Mouse (Mus musculus): Measurements from ENCODE around the gene Pard3. TPM values are rescaled to one million over a fixed set of nuclear protein-coding genes. Genes with fewer than 3 reads are reported as not detected.
A peak's percentile ranks its signal among the peaks of the same experiment; 100 is the strongest.

Gene Pard3
- polyA plus RNA-seq, 1 experiment from 2014 or later: 33.4 TPM

DNA sequence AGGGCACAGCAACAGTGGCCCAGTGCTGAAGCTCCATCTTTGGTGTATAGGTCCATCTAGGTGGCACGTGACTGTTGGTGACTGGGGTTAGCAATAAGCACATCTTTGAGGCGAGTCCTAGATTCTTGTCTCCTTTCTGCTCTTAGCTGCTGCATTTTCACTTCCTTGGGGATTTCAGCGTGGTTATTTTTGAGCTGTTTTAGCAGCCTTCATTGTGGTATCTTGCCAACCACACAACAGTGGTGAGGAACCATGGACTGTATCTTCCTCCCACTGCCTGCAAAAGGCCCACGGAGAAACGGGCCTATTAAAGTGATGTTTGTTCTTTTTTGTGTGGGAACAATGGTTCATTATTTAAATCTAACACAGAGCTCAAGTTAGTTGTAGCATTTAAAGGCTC, 363.2 kb downstream of the Pard3 start:
- Histone ChIP-seq H3K9me3 (no peaks in the 10 kb centered on the region), H3K4me3 (no peak overlapping the region), H3K27ac (replicated peaks) (no peak overlapping the region), H3K4me1 (peaks cover 10% of the 10 kb centered on the region; the same call in 1 of the 2 replicates), H3K36me3 (replicated peaks) (peaks cover 25% of the 10 kb centered on the region), H3K27me3 (replicated peaks; ENCODE audit: low read depth, poor library complexity, severe bottlenecking) (no peaks in the 10 kb centered on the region)
- DNase-seq (ENCODE audit: low spot score): no peak
- 70% methylated on average over 5 of the region's 5 CpGs for WGBS

DNA sequence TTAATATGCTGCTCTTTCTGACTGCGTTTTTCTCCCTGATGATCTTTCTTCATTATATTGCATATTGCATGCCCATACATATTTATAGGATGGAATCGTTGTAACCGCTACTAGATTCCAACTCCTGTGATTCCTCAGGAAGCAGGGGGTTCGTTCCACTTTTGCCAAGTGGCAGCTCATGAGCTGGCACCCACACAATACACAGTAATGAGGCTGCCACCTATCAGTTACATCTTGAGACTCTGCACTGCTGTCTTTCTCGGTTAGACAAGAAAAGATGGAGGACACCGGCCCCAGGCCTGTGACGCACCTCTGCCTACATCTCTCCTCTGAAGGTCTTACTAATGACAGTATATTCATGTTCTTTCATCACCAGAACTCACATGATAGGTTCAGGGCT, 364.3 kb downstream of the Pard3 start:
- DNase-seq (ENCODE audit: low spot score): no peak
- H3K27me3 ChIP-seq (replicated peaks; ENCODE audit: low read depth, poor library complexity, severe bottlenecking): no peaks in the 10 kb centered on the region
- no peak overlapping the region for H3K4me3 ChIP-seq
- 0 out of 2 replicates have a peak, but pooled peaks cover 5% of the 10 kb centered on the region for H3K4me1 ChIP-seq
- H3K9me3 ChIP-seq: no peaks in the 10 kb centered on the region
- peaks cover 25% of the 10 kb centered on the region for H3K36me3 ChIP-seq (replicated peaks)
- WGBS: 90% methylated on average over 7 of the region's 7 CpGs
- no peak overlapping the region for H3K27ac ChIP-seq (replicated peaks)

DNA sequence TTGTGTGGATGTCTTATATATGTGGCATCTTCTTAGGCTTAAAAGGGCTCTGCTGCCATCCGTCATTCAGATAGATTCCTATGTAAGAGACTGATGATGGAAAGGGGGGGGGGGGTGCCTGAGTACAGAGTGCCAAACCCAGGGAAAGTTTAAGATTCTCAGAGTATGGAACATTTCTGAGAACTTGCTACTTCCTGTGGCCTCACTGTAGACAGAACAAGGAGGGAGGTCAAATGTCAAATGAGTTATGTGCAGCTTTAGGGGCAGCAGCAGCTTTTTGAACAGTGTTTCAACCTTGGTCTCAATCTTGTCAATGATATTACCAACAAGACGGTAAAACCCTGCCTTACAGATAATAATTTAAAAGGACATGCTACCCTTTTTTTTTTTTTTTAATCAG, 367.5 kb downstream of the Pard3 start:
- 77% methylated on average over 2 of the region's 2 CpGs for WGBS
- Histone ChIP-seq H3K9me3 (no peaks in the 10 kb centered on the region), H3K36me3 (replicated peaks) (peaks cover 38% of the 10 kb centered on the region), H3K4me3 (no peak overlapping the region), H3K27ac (replicated peaks) (no peak overlapping the region), H3K4me1 (0 out of 2 replicates have a peak, but pooled peaks cover 5% of the 10 kb centered on the region), H3K27me3 (replicated peaks; ENCODE audit: low read depth, poor library complexity, severe bottlenecking) (no peaks in the 10 kb centered on the region)
- no peak for DNase-seq (ENCODE audit: low spot score)

GRCm38 (mm10) chr8:127435975-127436374, 372.3 kb downstream of the Pard3 start:
- Histone ChIP-seq H3K27ac (replicated peaks) (no peak overlapping the region), H3K9me3 (no peaks in the 10 kb centered on the region), H3K36me3 (replicated peaks) (peaks cover 40% of the 10 kb centered on the region), H3K27me3 (replicated peaks; ENCODE audit: low read depth, poor library complexity, severe bottlenecking) (no peaks in the 10 kb centered on the region), H3K4me1 (peaks cover 24% of the 10 kb centered on the region), H3K4me3 (no peak overlapping the region)
- WGBS: 89% methylated on average over 6 of the region's 6 CpGs
- DNase-seq (ENCODE audit: low spot score): no peak

- Histone ChIP-seq H3K4me1 (peaks cover 21% of the 10 kb centered on the region), H3K27me3 (replicated peaks; ENCODE audit: low read depth, poor library complexity, severe bottlenecking) (no peaks in the 10 kb centered on the region), H3K4me3 (no peak overlapping the region), H3K27ac (replicated peaks) (no peak overlapping the region), H3K9me3 (no peaks in the 10 kb centered on the region), H3K36me3 (replicated peaks) (peaks cover 44% of the 10 kb centered on the region)
- WGBS: 91% methylated on average over 5 of the region's 5 CpGs
- DNase-seq (ENCODE audit: low spot score): no peak
Observed at GRCm38 (mm10) chr8:127437613-127438235, 374.0 kb downstream of the Pard3 start.

GRCm38 (mm10) chr8:127438625-127439391, 375.1 kb downstream of the Pard3 start:
- WGBS: 80% methylated on average over 8 of the region's 8 CpGs

DNA sequence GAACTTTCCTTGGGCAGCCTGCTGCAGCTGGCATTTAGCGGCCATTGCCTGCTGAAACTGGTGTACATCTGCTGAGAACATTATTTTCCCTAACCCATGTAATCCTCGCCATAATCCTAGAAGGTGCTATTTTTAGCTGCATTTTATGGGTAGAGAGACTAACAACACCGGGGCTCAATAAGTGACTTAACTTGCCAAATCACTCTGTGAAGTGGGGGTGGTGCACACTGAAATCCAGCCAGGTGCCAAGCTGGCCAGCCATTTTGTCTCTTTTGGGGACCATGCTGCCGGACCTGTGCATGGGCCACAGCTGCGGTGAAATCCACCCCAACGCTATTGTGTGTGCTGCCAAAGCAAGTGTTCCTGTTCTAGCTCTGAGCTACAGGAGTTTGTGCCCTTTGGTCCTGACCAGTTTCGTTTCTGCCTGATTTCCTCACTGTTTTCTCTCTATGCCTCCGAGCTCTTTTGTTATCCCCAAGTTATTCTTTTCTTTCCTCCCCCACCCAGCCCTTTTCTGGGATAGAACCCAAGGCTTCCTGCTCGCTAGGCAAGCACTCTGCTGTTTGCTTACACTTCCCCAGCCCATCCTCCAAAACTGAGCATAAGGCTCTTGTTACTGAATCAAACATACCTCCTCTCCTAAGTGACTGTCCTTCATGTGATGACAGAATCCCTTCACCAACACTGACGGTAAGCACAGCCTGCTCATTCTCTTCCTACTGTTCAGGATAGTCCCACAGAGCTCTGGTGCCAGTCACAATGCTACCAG, 375.9 kb downstream of the Pard3 start:
- DNase-seq (ENCODE audit: low spot score): no peak

More at GRCm38 (mm10) chr8:127438625-127439391, 375.1 kb downstream of the Pard3 start:
- no peak overlapping the region for H3K27ac ChIP-seq (replicated peaks)
- peaks cover 36% of the 10 kb centered on the region for H3K36me3 ChIP-seq (replicated peaks)
- peaks cover 21% of the 10 kb centered on the region for H3K4me1 ChIP-seq
- H3K9me3 ChIP-seq: no peaks in the 10 kb centered on the region
- H3K27me3 ChIP-seq (replicated peaks; ENCODE audit: low read depth, poor library complexity, severe bottlenecking): no peaks in the 10 kb centered on the region
- DNase-seq (ENCODE audit: low spot score): peak; percentile 44
- H3K4me3 ChIP-seq: no peak overlapping the region

DNA sequence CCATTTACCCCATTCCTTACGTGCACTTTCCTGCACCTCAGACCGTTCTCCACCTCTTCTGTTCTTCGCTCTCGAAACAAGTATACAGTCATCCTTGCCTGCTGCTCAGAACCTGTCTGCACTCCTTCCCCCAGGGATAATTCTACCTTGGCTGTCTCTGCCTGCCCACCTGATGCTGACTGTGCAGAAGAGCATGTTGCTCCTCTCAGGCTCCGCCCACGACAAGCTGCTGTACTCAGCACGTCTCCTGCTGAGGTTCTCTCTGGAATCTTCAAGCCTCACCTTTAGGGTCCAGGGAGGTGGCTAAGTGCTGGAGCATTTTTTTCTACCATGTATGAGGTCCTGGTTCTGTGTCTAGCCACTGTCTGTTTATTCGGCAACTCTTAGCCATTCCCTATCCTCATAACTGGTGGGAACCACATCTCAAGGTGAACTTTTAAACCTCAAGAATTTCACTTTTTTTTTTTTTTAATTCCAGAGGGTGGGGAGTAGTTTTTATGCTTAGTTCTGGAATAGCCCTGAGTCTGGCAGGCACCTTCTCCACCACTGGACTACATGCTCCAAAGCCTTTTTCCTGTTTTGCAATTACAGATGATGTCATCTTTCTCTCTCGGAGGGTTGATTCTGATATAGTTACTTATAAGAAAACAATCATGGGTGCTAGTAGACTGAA, 376.6 kb downstream of the Pard3 start:
- DNase-seq (ENCODE audit: low spot score): no peak
- 81% methylated on average over 9 of the region's 9 CpGs for WGBS
- peaks cover 21% of the 10 kb centered on the region for H3K4me1 ChIP-seq
- H3K36me3 ChIP-seq (replicated peaks): peaks cover 34% of the 10 kb centered on the region
- H3K9me3 ChIP-seq: no peaks in the 10 kb centered on the region
- no peaks in the 10 kb centered on the region for H3K27me3 ChIP-seq (replicated peaks; ENCODE audit: low read depth, poor library complexity, severe bottlenecking)
- H3K27ac ChIP-seq (replicated peaks): no peak overlapping the region; the same call in 1 of the 2 replicates
- no peak overlapping the region for H3K4me3 ChIP-seq

More for the DNA sequence above, 375.9 kb downstream of the Pard3 start:
- H3K27ac ChIP-seq (replicated peaks): no peak overlapping the region; the same call in 1 of the 2 replicates
- H3K4me1 ChIP-seq: peaks cover 21% of the 10 kb centered on the region
- 70% methylated on average over 10 of the region's 10 CpGs for WGBS
- H3K4me3 ChIP-seq: no peak overlapping the region
- no peaks in the 10 kb centered on the region for H3K27me3 ChIP-seq (replicated peaks; ENCODE audit: low read depth, poor library complexity, severe bottlenecking)
- H3K9me3 ChIP-seq: no peaks in the 10 kb centered on the region
- H3K36me3 ChIP-seq (replicated peaks): peaks cover 34% of the 10 kb centered on the region

DNA sequence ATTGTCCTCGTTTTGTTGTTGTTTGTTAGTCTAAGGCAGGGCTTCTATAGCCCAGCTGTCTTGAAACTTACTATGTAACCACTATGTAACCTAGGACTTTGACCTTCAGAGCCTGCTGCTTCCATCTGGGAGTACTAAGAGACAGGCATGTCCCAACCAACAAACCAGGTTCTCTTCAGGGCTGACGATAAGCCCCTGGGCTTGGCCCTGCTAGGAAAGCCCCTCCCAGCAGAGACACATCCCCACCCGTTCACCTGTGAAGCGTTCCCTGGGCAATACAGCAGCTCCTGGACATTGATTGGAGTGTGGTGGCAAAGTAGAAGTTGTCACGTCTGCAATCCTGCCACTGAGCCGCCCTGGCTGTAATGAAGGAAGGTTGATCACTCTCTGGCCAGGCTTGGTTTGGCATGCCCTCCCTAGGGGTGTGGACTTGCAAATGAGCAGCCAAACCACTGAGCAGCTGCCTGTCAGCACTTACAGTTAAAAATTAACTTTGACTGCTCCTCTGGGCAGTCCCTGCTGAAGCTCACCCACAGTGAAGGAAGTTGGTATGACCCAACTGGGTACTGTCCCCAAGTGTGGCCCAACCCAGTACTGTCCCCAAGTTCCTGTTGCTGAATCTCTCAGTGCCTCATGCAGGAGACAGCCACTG, 377.3 kb downstream of the Pard3 start:
- peaks cover 21% of the 10 kb centered on the region for H3K4me1 ChIP-seq
- H3K27ac ChIP-seq (replicated peaks): no peak overlapping the region
- WGBS: 82% methylated on average over 6 of the region's 6 CpGs
- peaks cover 30% of the 10 kb centered on the region for H3K36me3 ChIP-seq (replicated peaks)
- no peak overlapping the region for H3K4me3 ChIP-seq
- no peak for DNase-seq (ENCODE audit: low spot score)
- no peaks in the 10 kb centered on the region for H3K9me3 ChIP-seq
- no peaks in the 10 kb centered on the region for H3K27me3 ChIP-seq (replicated peaks; ENCODE audit: low read depth, poor library complexity, severe bottlenecking)

GRCm38 (mm10) chr8:127447401-127447800, 383.7 kb downstream of the Pard3 start:
- Histone ChIP-seq H3K4me1 (peaks cover 6% of the 10 kb centered on the region), H3K27me3 (replicated peaks; ENCODE audit: low read depth, poor library complexity, severe bottlenecking) (no peaks in the 10 kb centered on the region), H3K4me3 (no peak overlapping the region), H3K9me3 (no peaks in the 10 kb centered on the region), H3K27ac (replicated peaks) (no peak overlapping the region), H3K36me3 (replicated peaks) (peaks cover 9% of the 10 kb centered on the region)
- 91% methylated on average over 1 of the region's 1 CpGs for WGBS
- DNase-seq (ENCODE audit: low spot score): no peak

DNA sequence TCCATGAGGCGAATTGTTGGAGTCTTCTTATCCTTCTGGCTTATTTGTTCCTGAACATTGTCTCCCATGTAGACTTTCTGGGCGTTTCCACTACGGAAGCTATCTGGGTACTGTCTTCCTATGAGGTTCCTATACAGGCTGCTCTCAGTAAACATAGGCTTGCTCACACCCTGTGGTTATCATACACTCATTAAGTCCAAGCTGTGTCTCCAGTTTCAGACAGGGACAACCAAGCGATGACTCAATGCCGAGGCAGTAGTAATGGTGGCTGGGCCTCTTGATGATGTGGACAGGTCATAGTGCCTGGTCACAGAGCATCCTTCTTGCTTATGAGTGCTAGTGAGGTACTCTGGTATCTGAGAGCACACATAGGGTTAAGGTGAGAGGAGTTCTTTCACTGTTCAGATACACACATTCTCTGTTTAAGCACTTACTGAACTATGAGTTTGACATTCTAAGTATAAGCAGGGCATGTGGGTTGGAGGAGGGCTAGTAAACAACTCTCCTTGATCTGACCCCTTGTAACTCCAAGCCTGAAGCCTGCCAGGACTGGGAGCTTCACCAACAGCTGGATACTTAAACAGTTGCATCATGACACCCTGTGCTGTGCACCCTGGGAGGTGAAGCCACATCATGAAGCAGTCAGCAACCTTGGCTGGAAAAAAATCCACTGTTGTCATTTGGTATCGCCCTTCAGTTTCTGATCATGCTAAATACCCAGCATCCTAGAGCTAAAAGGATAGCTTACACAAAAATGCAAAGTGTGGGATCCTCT, 385.6 kb downstream of the Pard3 start:
- WGBS: 96% methylated on average over 6 of the region's 6 CpGs
- no peak for DNase-seq (ENCODE audit: low spot score)
- H3K4me3 ChIP-seq: no peak overlapping the region
- H3K27me3 ChIP-seq (replicated peaks; ENCODE audit: low read depth, poor library complexity, severe bottlenecking): no peaks in the 10 kb centered on the region
- peaks cover 6% of the 10 kb centered on the region for H3K4me1 ChIP-seq
- H3K9me3 ChIP-seq: no peaks in the 10 kb centered on the region
- H3K36me3 ChIP-seq (replicated peaks): peaks cover 17% of the 10 kb centered on the region
- no peak overlapping the region for H3K27ac ChIP-seq (replicated peaks)
